Mouse (Mus musculus): ENCODE results near the gene Clta.

- TF ChIP-seq TCF12 (IDR thresholded peaks at IDR 0.05; ENCODE audit: insufficient read depth, poor library complexity, severe bottlenecking) (no peak), MYOG (IDR thresholded peaks at IDR 0.05; ENCODE audit: control insufficient read depth in 1 of 3, insufficient read depth in 1 of 3, insufficient read length in 2 of 3, low read depth in 2 of 3) (no peak), POLR2A (IDR thresholded peaks at IDR 0.05; ENCODE audit: insufficient read length, low read depth) (no peak), MYOD1 (IDR thresholded peaks at IDR 0.05; ENCODE audit: control insufficient read depth in 1 of 3, insufficient read length in 2 of 3, low read depth in 2 of 3) (no peak), CEBPB (IDR thresholded peaks at IDR 0.05; ENCODE audit: insufficient read depth, poor library complexity, severe bottlenecking) (no peak), MAX (IDR thresholded peaks at IDR 0.05; ENCODE audit: low read depth) (no peak), POLR2AphosphoS2 (IDR thresholded peaks at IDR 0.05; ENCODE audit: insufficient read length, low read depth) (peak; percentile 61), REST (IDR thresholded peaks at IDR 0.05; ENCODE audit: insufficient read depth, insufficient read length) (no peak), USF1 (IDR thresholded peaks at IDR 0.05; ENCODE audit: low read depth) (no peak), E2F4 (IDR thresholded peaks at IDR 0.05; ENCODE audit: insufficient read depth) (no peak)
These were observed 23.4 kb upstream of the Clta start for GRCm38 (mm10) chr4:43980846-43981245.
